Mouse (Mus musculus): ENCODE measurements at regions not wholly inside any gene's neighbourhood (a gene's known extent, or its start where the extent isn't known, plus 50 kb on each side); places are given as distances from the start of the nearest gene placed in this dataset.

GRCm38 (mm10) chr15:63079825-63080224 is 765.2 kb downstream of the Gsdmc2 start:
- H3K9me3 ChIP-seq (replicated peaks; ENCODE audit: control insufficient read depth, low read length), result no peaks in the 10 kb centered on the region
- DNase-seq (ENCODE audit: low spot score), result no peak
- H3K4me2 ChIP-seq (ENCODE audit: low read depth, low read length), result no peak overlapping the region
- WGBS, result 77% methylated on average over 4 of the region's 4 CpGs
- H3K4me3 ChIP-seq (ENCODE audit: low read depth, low read length), result no peak overlapping the region
- no peaks in the 10 kb centered on the region for H3K27me3 ChIP-seq (ENCODE audit: control insufficient read depth, insufficient read depth, low read length)
- no peaks in the 10 kb centered on the region for H3K36me3 ChIP-seq (replicated peaks; ENCODE audit: control insufficient read depth, insufficient read depth, low read depth, low read length)
- H3K27ac ChIP-seq (replicated peaks; ENCODE audit: low read depth, low read length), result no peak overlapping the region
- H3K9ac ChIP-seq (replicated peaks; ENCODE audit: low read length), result no peak overlapping the region
- H3K4me1 ChIP-seq (ENCODE audit: control insufficient read depth, insufficient read depth, low read length), result no peaks in the 10 kb centered on the region
- ATAC-seq (replicated peaks; ENCODE audit: insufficient number of reproducible peaks, low FRiP score, low TSS enrichment, low read depth), result no peak

- Histone ChIP-seq H3K4me2 (ENCODE audit: low read depth, low read length) (no peak overlapping the region), H3K4me1 (ENCODE audit: control insufficient read depth, insufficient read depth, low read length) (no peaks in the 10 kb centered on the region), H3K36me3 (replicated peaks; ENCODE audit: control insufficient read depth, insufficient read depth, low read depth, low read length) (no peaks in the 10 kb centered on the region), H3K4me3 (ENCODE audit: low read depth, low read length) (no peak overlapping the region), H3K27me3 (ENCODE audit: control insufficient read depth, insufficient read depth, low read length) (no peaks in the 10 kb centered on the region), H3K9ac (replicated peaks; ENCODE audit: low read length) (no peak overlapping the region), H3K9me3 (replicated peaks; ENCODE audit: control insufficient read depth, low read length) (no peaks in the 10 kb centered on the region), H3K27ac (replicated peaks; ENCODE audit: low read depth, low read length) (no peak overlapping the region)
- no peak for DNase-seq (ENCODE audit: low spot score)
- WGBS, result 77% methylated on average over 4 of the region's 4 CpGs
- ATAC-seq (replicated peaks; ENCODE audit: insufficient number of reproducible peaks, low FRiP score, low TSS enrichment, low read depth), result no peak
Measured at GRCm38 (mm10) chr15:63071921-63072320, 773.1 kb downstream of the Gsdmc2 start.

- DNase-seq (ENCODE audit: low spot score), result no peak
- 93% methylated on average over 3 of the region's 3 CpGs for WGBS
- H3K9ac ChIP-seq (replicated peaks; ENCODE audit: low read length), result no peak overlapping the region
- ATAC-seq (replicated peaks; ENCODE audit: insufficient number of reproducible peaks, low FRiP score, low TSS enrichment, low read depth), result no peak
- H3K4me2 ChIP-seq (ENCODE audit: low read depth, low read length), result no peak overlapping the region
- no peaks in the 10 kb centered on the region for H3K27me3 ChIP-seq (ENCODE audit: control insufficient read depth, insufficient read depth, low read length)
- no peak overlapping the region for H3K4me3 ChIP-seq (ENCODE audit: low read depth, low read length)
- no peak overlapping the region for H3K27ac ChIP-seq (replicated peaks; ENCODE audit: low read depth, low read length)
- H3K4me1 ChIP-seq (ENCODE audit: control insufficient read depth, insufficient read depth, low read length), result no peaks in the 10 kb centered on the region
- H3K9me3 ChIP-seq (replicated peaks; ENCODE audit: control insufficient read depth, low read length), result no peaks in the 10 kb centered on the region
- no peaks in the 10 kb centered on the region for H3K36me3 ChIP-seq (replicated peaks; ENCODE audit: control insufficient read depth, insufficient read depth, low read depth, low read length)
Measured at GRCm38 (mm10) chr15:63067126-63067525, 777.9 kb downstream of the Gsdmc2 start.

- DNase-seq (ENCODE audit: low spot score), result no peak
- H3K4me2 ChIP-seq (ENCODE audit: low read depth, low read length), result no peak overlapping the region
- no peaks in the 10 kb centered on the region for H3K9me3 ChIP-seq (replicated peaks; ENCODE audit: control insufficient read depth, low read length)
- H3K27me3 ChIP-seq (ENCODE audit: control insufficient read depth, insufficient read depth, low read length), result no peaks in the 10 kb centered on the region
- H3K36me3 ChIP-seq (replicated peaks; ENCODE audit: control insufficient read depth, insufficient read depth, low read depth, low read length), result no peaks in the 10 kb centered on the region
- no peak overlapping the region for H3K27ac ChIP-seq (replicated peaks; ENCODE audit: low read depth, low read length)
- no peak overlapping the region for H3K9ac ChIP-seq (replicated peaks; ENCODE audit: low read length)
- no peak overlapping the region for H3K4me3 ChIP-seq (ENCODE audit: low read depth, low read length)
- WGBS, result 75% methylated on average over 2 of the region's 2 CpGs
- ATAC-seq (replicated peaks; ENCODE audit: insufficient number of reproducible peaks, low FRiP score, low TSS enrichment, low read depth), result no peak
- H3K4me1 ChIP-seq (ENCODE audit: control insufficient read depth, insufficient read depth, low read length), result no peaks in the 10 kb centered on the region
Measured at GRCm38 (mm10) chr15:63066020-63066439, 778.9 kb downstream of the Gsdmc2 start.

DNA sequence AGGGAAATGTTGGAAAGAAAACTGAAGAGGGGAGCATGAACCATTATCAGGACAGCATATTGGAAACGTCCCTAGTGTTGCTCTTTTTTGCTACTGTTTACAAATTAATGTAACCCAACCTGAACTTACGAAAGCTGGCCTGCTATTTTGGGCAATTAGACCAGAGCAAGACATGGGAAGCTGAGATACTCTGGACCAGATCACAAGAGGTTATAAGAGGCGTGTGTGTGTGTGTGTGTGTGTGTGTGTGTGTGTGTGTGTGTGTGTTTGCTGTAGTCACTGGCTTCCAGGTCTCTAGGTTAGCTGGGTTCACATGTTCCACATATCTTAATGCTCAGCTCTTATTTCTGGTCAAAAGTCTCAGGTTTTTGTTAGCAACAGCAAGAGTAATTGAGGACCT is 783.1 kb downstream of the Gsdmc2 start:
- 64% methylated on average over 3 of the region's 3 CpGs for WGBS
- Histone ChIP-seq H3K9ac (replicated peaks; ENCODE audit: low read length) (no peak overlapping the region), H3K9me3 (replicated peaks; ENCODE audit: control insufficient read depth, low read length) (no peaks in the 10 kb centered on the region), H3K4me1 (ENCODE audit: control insufficient read depth, insufficient read depth, low read length) (no peaks in the 10 kb centered on the region), H3K27me3 (ENCODE audit: control insufficient read depth, insufficient read depth, low read length) (no peaks in the 10 kb centered on the region), H3K4me2 (ENCODE audit: low read depth, low read length) (no peak overlapping the region), H3K4me3 (ENCODE audit: low read depth, low read length) (no peak overlapping the region), H3K27ac (replicated peaks; ENCODE audit: low read depth, low read length) (no peak overlapping the region), H3K36me3 (replicated peaks; ENCODE audit: control insufficient read depth, insufficient read depth, low read depth, low read length) (no peaks in the 10 kb centered on the region)
- no peak for DNase-seq (ENCODE audit: low spot score)
- ATAC-seq (replicated peaks; ENCODE audit: insufficient number of reproducible peaks, low FRiP score, low TSS enrichment, low read depth), result no peak

GRCm38 (mm10) chr15:63060826-63061225 is 784.2 kb downstream of the Gsdmc2 start:
- Histone ChIP-seq H3K27ac (replicated peaks; ENCODE audit: low read depth, low read length) (no peak overlapping the region), H3K9me3 (replicated peaks; ENCODE audit: control insufficient read depth, low read length) (no peaks in the 10 kb centered on the region), H3K9ac (replicated peaks; ENCODE audit: low read length) (no peak overlapping the region), H3K4me3 (ENCODE audit: low read depth, low read length) (no peak overlapping the region), H3K27me3 (ENCODE audit: control insufficient read depth, insufficient read depth, low read length) (no peaks in the 10 kb centered on the region), H3K4me1 (ENCODE audit: control insufficient read depth, insufficient read depth, low read length) (no peaks in the 10 kb centered on the region), H3K4me2 (ENCODE audit: low read depth, low read length) (no peak overlapping the region), H3K36me3 (replicated peaks; ENCODE audit: control insufficient read depth, insufficient read depth, low read depth, low read length) (no peaks in the 10 kb centered on the region)
- 90% methylated on average over 3 of the region's 3 CpGs for whole genome bisulfite sequencing
- ATAC-seq (replicated peaks; ENCODE audit: insufficient number of reproducible peaks, low FRiP score, low TSS enrichment, low read depth), result no peak
- DNase-seq (ENCODE audit: low spot score), result no peak

GRCm38 (mm10) chr15:63052570-63053255 is 792.3 kb downstream of the Gsdmc2 start:
- DNase-seq (ENCODE audit: low spot score) (peak; percentile 70), ATAC-seq (replicated peaks; ENCODE audit: insufficient number of reproducible peaks, low FRiP score, low TSS enrichment, low read depth) (peak; percentile 80)
- Histone ChIP-seq H3K9ac (replicated peaks; ENCODE audit: low read length) (no peak overlapping the region), H3K9me3 (replicated peaks; ENCODE audit: control insufficient read depth, low read length) (no peaks in the 10 kb centered on the region), H3K36me3 (replicated peaks; ENCODE audit: control insufficient read depth, insufficient read depth, low read depth, low read length) (no peaks in the 10 kb centered on the region), H3K27ac (replicated peaks; ENCODE audit: low read depth, low read length) (no peak overlapping the region), H3K4me3 (ENCODE audit: low read depth, low read length) (no peak overlapping the region), H3K4me1 (ENCODE audit: control insufficient read depth, insufficient read depth, low read length) (no peaks in the 10 kb centered on the region), H3K4me2 (ENCODE audit: low read depth, low read length) (no peak overlapping the region), H3K27me3 (ENCODE audit: control insufficient read depth, insufficient read depth, low read length) (no peaks in the 10 kb centered on the region)
- WGBS, result 4% methylated on average over 3 of the region's 3 CpGs

- H3K4me3 ChIP-seq (ENCODE audit: low read depth, low read length), result no peak overlapping the region
- H3K4me1 ChIP-seq (ENCODE audit: control insufficient read depth, insufficient read depth, low read length), result no peaks in the 10 kb centered on the region
- no peaks in the 10 kb centered on the region for H3K27me3 ChIP-seq (ENCODE audit: control insufficient read depth, insufficient read depth, low read length)
- no peak overlapping the region for H3K4me2 ChIP-seq (ENCODE audit: low read depth, low read length)
- no peaks in the 10 kb centered on the region for H3K9me3 ChIP-seq (replicated peaks; ENCODE audit: control insufficient read depth, low read length)
- no peak for DNase-seq (ENCODE audit: low spot score)
- H3K27ac ChIP-seq (replicated peaks; ENCODE audit: low read depth, low read length), result no peak overlapping the region
- H3K36me3 ChIP-seq (replicated peaks; ENCODE audit: control insufficient read depth, insufficient read depth, low read depth, low read length), result no peaks in the 10 kb centered on the region
- H3K9ac ChIP-seq (replicated peaks; ENCODE audit: low read length), result no peak overlapping the region
- no peak for ATAC-seq (replicated peaks; ENCODE audit: insufficient number of reproducible peaks, low FRiP score, low TSS enrichment, low read depth)
- WGBS, result 86% methylated on average over 1 of the region's 1 CpGs
Measured at GRCm38 (mm10) chr15:63050033-63050432, 794.9 kb downstream of the Gsdmc2 start.

All from embryonic facial prominence, embryonic 11.5 days (tissue).